ENCODE assay signal across 17 mouse cellular contexts in the genomic region with DNA sequence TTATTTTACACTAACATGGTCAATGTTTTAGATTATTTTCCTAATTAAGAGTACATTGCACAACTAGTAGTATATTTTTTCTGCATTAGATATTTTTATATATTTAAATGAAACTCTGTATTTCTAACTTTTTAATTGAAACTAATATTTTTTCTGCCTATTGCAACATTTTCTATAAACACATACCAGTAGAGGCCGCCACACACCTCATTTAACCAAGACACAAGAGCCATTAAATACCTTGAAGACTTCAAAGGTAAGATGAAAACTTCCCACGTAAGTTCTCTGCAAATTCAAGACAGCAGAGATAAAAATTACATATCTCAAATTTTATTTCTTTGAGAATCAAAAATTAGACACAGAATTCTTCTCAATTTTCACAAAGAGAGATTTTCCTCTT. TPM values are rescaled to one million over a fixed set of nuclear protein-coding genes. Genes with fewer than 3 reads are reported as not detected.
DNase-seq lines count a peak whose midpoint lies in the region; ATAC-seq and TF ChIP-seq lines count a peak whose summit lies in the region.
"Had no signal": no experiment of that assay in that cellular context is flagged by ENCODE, and none has a peak within 500 bp of the region (broad histone marks: within the 10 kb centered on the region; RNA-seq: fewer than 3 reads in every experiment).

No protein-coding gene starts in this region.

- WGBS in hindbrain, postnatal 0 days: 30% methylated on average over 2 of the region's 2 CpGs
- 32% methylated on average over 2 of the region's 2 CpGs for WGBS in hindbrain, embryonic 13.5 days
- 24% methylated on average over 2 of the region's 2 CpGs for WGBS in lung, embryonic 14.5 days

- no peak overlapping the region for H3K9ac ChIP-seq in hindbrain, postnatal 0 days (replicated peaks; ENCODE audit: low read length)
- no peak overlapping the region for H3K9ac ChIP-seq in hindbrain, embryonic 13.5 days
- H3K9ac ChIP-seq in lung, embryonic 14.5 days: no peak overlapping the region
- H3K9ac ChIP-seq: forebrain, embryonic 12.5 days; heart, embryonic 15.5 days; stomach, embryonic 15.5 days had no signal

- no peak overlapping the region for H3K27ac ChIP-seq in hindbrain, postnatal 0 days
- no peak overlapping the region for H3K27ac ChIP-seq in hindbrain, embryonic 13.5 days
- H3K27ac ChIP-seq in lung, embryonic 14.5 days (ENCODE audit: low read depth): no peak overlapping the region
- H3K27ac ChIP-seq: forebrain, embryonic 12.5 days; heart, embryonic 15.5 days; stomach, embryonic 15.5 days had no signal

- no peak for TF ChIP-seq POLR2A in brain, embryonic 14.5 days (IDR thresholded peaks at IDR 0.05; ENCODE audit: borderline replicate concordance, extremely low read depth, insufficient read depth, insufficient read length, poor library complexity, severe bottlenecking)

- peak overlapping the region; percentile 35; the same call in 1 of the 2 replicates for H3K4me2 ChIP-seq in hindbrain, postnatal 0 days (ENCODE audit: low read depth, low read length)
- no peak overlapping the region for H3K4me2 ChIP-seq in hindbrain, embryonic 13.5 days
- no peak overlapping the region for H3K4me2 ChIP-seq in lung, embryonic 14.5 days
- H3K4me2 ChIP-seq: forebrain, embryonic 12.5 days; heart, embryonic 15.5 days; stomach, embryonic 15.5 days had no signal

- no peak for ATAC-seq in cerebellum, adult (ENCODE audit: insufficient number of reproducible peaks, low FRiP score, low TSS enrichment)
- no peak for ATAC-seq in hindbrain, postnatal 0 days
- no peak for ATAC-seq in hindbrain, embryonic 13.5 days (ENCODE audit: low FRiP score)
- no peak for ATAC-seq in lung, embryonic 14.5 days (ENCODE audit: insufficient read depth)
- ATAC-seq in frontal cortex, adult (ENCODE audit: low TSS enrichment): no peak
- ATAC-seq: inflammation-experienced regulatory T-cells, adult 6 months; midbrain, embryonic 16.5 days had no signal

- no peaks in the 10 kb centered on the region for H3K36me3 ChIP-seq in hindbrain, postnatal 0 days (ENCODE audit: insufficient read depth, low read length)
- H3K36me3 ChIP-seq in hindbrain, embryonic 13.5 days: no peaks in the 10 kb centered on the region
- no peaks in the 10 kb centered on the region for H3K36me3 ChIP-seq in lung, embryonic 14.5 days (ENCODE audit: insufficient read depth)
- H3K36me3 ChIP-seq: forebrain, embryonic 12.5 days; heart, embryonic 15.5 days; stomach, embryonic 15.5 days had no signal

- no peaks in the 10 kb centered on the region for H3K9me3 ChIP-seq in hindbrain, postnatal 0 days (ENCODE audit: low read length)
- no peaks in the 10 kb centered on the region for H3K9me3 ChIP-seq in hindbrain, embryonic 13.5 days
- no peaks in the 10 kb centered on the region for H3K9me3 ChIP-seq in lung, embryonic 14.5 days (ENCODE audit: low read depth, low read length)
- H3K9me3 ChIP-seq: forebrain, embryonic 12.5 days; heart, embryonic 15.5 days; stomach, embryonic 15.5 days had no signal

- DNase-seq in cerebellum, postnatal 14 days: peak; percentile 55 to 61
- DNase-seq in hindbrain, postnatal 0 days (ENCODE audit: low spot score): peak; percentile 54
- peak; percentile 23 for DNase-seq in lung, embryonic 14.5 days
- DNase-seq in lung, postnatal 14 days: no peak
- DNase-seq in brain, embryonic 14.5 days (ENCODE audit: low read depth): peak; percentile 72
- DNase-seq: gastrocnemius, postnatal 14 days; lung, postnatal 10 days had no signal

- H3K4me3 ChIP-seq in hindbrain, postnatal 0 days (ENCODE audit: low read length): no peak overlapping the region
- H3K4me3 ChIP-seq in hindbrain, embryonic 13.5 days: no peak overlapping the region
- H3K4me3 ChIP-seq in lung, embryonic 14.5 days (ENCODE audit: low read depth, low read length): no peak overlapping the region
- H3K4me3 ChIP-seq: forebrain, embryonic 12.5 days; heart, embryonic 15.5 days; stomach, embryonic 15.5 days had no signal

- H3K4me1 ChIP-seq in hindbrain, postnatal 0 days (ENCODE audit: insufficient read depth, low read length): no peaks in the 10 kb centered on the region
- no peaks in the 10 kb centered on the region for H3K4me1 ChIP-seq in hindbrain, embryonic 13.5 days (replicated peaks)
- H3K4me1 ChIP-seq in lung, embryonic 14.5 days (ENCODE audit: insufficient read depth): no peaks in the 10 kb centered on the region
- H3K4me1 ChIP-seq: forebrain, embryonic 12.5 days; heart, embryonic 15.5 days; stomach, embryonic 15.5 days had no signal

- no peaks in the 10 kb centered on the region for H3K27me3 ChIP-seq in hindbrain, postnatal 0 days (ENCODE audit: insufficient read depth, low read length)
- no peaks in the 10 kb centered on the region for H3K27me3 ChIP-seq in hindbrain, embryonic 13.5 days
- no peaks in the 10 kb centered on the region for H3K27me3 ChIP-seq in lung, embryonic 14.5 days (ENCODE audit: insufficient read depth, low read length)
- H3K27me3 ChIP-seq: CH12.LX; forebrain, embryonic 12.5 days; heart, embryonic 15.5 days; stomach, embryonic 15.5 days had no signal

- peak; percentile 31 for TF ChIP-seq CTCF in hindbrain, postnatal 0 days (IDR thresholded peaks at IDR 0.05; ENCODE audit: low read depth)
- no peak for TF ChIP-seq CTCF in lung, embryonic 14.5 days (IDR thresholded peaks at IDR 0.05; ENCODE audit: low read depth)
- TF ChIP-seq CTCF in brain, embryonic 14.5 days (IDR thresholded peaks at IDR 0.05; ENCODE audit: borderline replicate concordance, extremely low read depth, insufficient read depth, insufficient read length): no peak

RNA-seq across cellular contexts. Expression of a gene that starts 8.2 kb away (rescaled TPM):
- 18.4 and 18.8 TPM in 2 replicates for total RNA-seq in hindbrain, postnatal 0 days (2014; rRNA removed)
- polyA plus RNA-seq in hindbrain, postnatal 0 days (2015; fragmentation: Nextera tagmentation; extraction: Ambion mirVana): 9.0 and 10.2 TPM in 2 replicates
- 8.8 and 10.2 TPM in 2 replicates for polyA plus RNA-seq in hindbrain, embryonic 13.5 days (2015; fragmentation: Nextera tagmentation; extraction: Ambion mirVana)
- polyA plus RNA-seq in lung, embryonic 14.5 days (2014; fragmentation: Nextera tagmentation; extraction: Ambion mirVana): 0.17 and 0.23 TPM in 2 replicates
- polyA plus RNA-seq in brain, embryonic 14.5 days (2012; rRNA removed): 3.7 and 6.0 TPM in 2 replicates
- total RNA-seq: CH12.LX; liver, adult 2 months had no signal
- polyA plus RNA-seq: inflammation-experienced regulatory T-cells, adult 6 months; liver, adult 2 months had no signal
